Mouse (Mus musculus) neural tube, embryonic 15.5 days (tissue): ENCODE results near the gene Gabpb2. TPM values are rescaled to one million over a fixed set of nuclear protein-coding genes. Genes with fewer than 3 reads are reported as not detected.

Source experiments
- ATAC-seq: fragments of 200-750 bp; cut with Nextera tagmentation; 2 replicates; pipeline ENCODE4 v1.8.0; 2017; ENCODE audit warnings: mild to moderate bottlenecking, moderate TSS enrichment, moderate library complexity; ENCODE audit not compliant: low FRiP score
- H3K27ac ChIP-seq: fragments of 300-500 bp; sonication (generic); replicated peaks from 2 replicates; pipeline ENCODE4 v1.5.1; 2015; ENCODE audit warnings: mild to moderate bottlenecking, inconsistent platforms
- H3K27me3 ChIP-seq: fragments of 300-500 bp; sonication (generic); replicated peaks from 2 replicates; pipeline ENCODE4 v1.6.1; 2015; ENCODE audit warnings: inconsistent platforms
- H3K36me3 ChIP-seq: fragments of 300-500 bp; sonication (generic); 2 replicates; pipeline ENCODE4 v1.6.1; 2015; ENCODE audit warnings: inconsistent platforms
- H3K4me1 ChIP-seq: fragments of 300-500 bp; sonication (generic); 2 replicates; pipeline ENCODE4 v1.6.1; 2015; ENCODE audit warnings: inconsistent platforms
- H3K4me2 ChIP-seq: fragments of 300-500 bp; sonication (generic); 2 replicates; pipeline ENCODE4 v1.6.1; 2015; ENCODE audit warnings: inconsistent platforms, mild to moderate bottlenecking, moderate library complexity
- H3K4me3 ChIP-seq: fragments of 300-500 bp; sonication (generic); replicated peaks from 2 replicates; pipeline ENCODE4 v1.5.1; 2015; ENCODE audit warnings: mild to moderate bottlenecking, inconsistent platforms
- H3K9ac ChIP-seq: fragments of 300-500 bp; sonication (generic); replicated peaks from 2 replicates; pipeline ENCODE4 v1.6.1; 2015; ENCODE audit warnings: mild to moderate bottlenecking, inconsistent platforms
- H3K9me3 ChIP-seq: fragments of 300-500 bp; sonication (generic); replicated peaks from 2 replicates; pipeline ENCODE4 v1.6.1; 2016; ENCODE audit warnings: inconsistent platforms
- WGBS: fragments of 180-500 bp; shearing (Covaris S2); methylation state at CpG from one replicate; pipeline ENCODE4 v1.1.7; 2015; ENCODE audit warnings: mixed read lengths; 5-methylcytosine and 5-hydroxymethylcytosine counted together
- polyA plus RNA-seq: library from polyadenylated mRNA; unstranded; fragments of >200 nt; fragmentation: Nextera tagmentation; extraction: Ambion mirVana; gene quantifications from 2 replicates; pipeline ENCODE4 v1.2.1, GENCODE M21; 2015

The Gabpb2 gene
- polyA plus RNA-seq, 1 experiment from 2014 or later, result 2.8 TPM

- H3K27ac ChIP-seq, result no peak overlapping the region
Observed at GRCm38 (mm10) chr3:95163419-95164255, 54.1 kb downstream of the Gabpb2 start.

GRCm38 (mm10) chr3:95162345-95162628 is 55.4 kb downstream of the Gabpb2 start:
- ATAC-seq, result no peak
- H3K27me3 ChIP-seq, result peaks cover 4% of the 10 kb centered on the region; the same call in 1 of the 2 replicates
- H3K9ac ChIP-seq, result peak overlapping the region; percentile 59
- peaks cover 42% of the 10 kb centered on the region for H3K4me1 ChIP-seq
- peak overlapping the region; percentile 69 for H3K4me2 ChIP-seq
- H3K27ac ChIP-seq, result peak overlapping the region; percentile 74
- 10% methylated on average over 2 of the region's 2 CpGs for WGBS
- H3K9me3 ChIP-seq, result no peaks in the 10 kb centered on the region
- peak overlapping the region; percentile 69 for H3K4me3 ChIP-seq
- peaks cover 27% of the 10 kb centered on the region for H3K36me3 ChIP-seq

More at GRCm38 (mm10) chr3:95163419-95164255, 54.1 kb downstream of the Gabpb2 start:
- Histone ChIP-seq H3K4me2 (peak overlapping the region; percentile 69), H3K4me3 (no peak overlapping the region), H3K36me3 (peaks cover 40% of the 10 kb centered on the region), H3K4me1 (peaks cover 42% of the 10 kb centered on the region), H3K27me3 (peaks cover 14% of the 10 kb centered on the region), H3K9me3 (no peaks in the 10 kb centered on the region), H3K9ac (no peak overlapping the region)
- 52% methylated on average over 11 of the region's 11 CpGs for WGBS
- no peak for ATAC-seq

GRCm38 (mm10) chr3:95161618-95162344 is 55.9 kb downstream of the Gabpb2 start:
- ATAC-seq, result 0 out of 2 replicates have a peak, but pooled peaks have one; percentile 1
- WGBS, result 3% methylated on average over 9 of the region's 9 CpGs

GRCm38 (mm10) chr3:95161041-95161551 is 56.6 kb downstream of the Gabpb2 start:
- under 1% methylated on average over 30 of the region's 30 CpGs for WGBS
- Histone ChIP-seq H3K4me1 (peaks cover 42% of the 10 kb centered on the region), H3K9ac (peak overlapping the region; percentile 59), H3K36me3 (peaks cover 15% of the 10 kb centered on the region), H3K27ac (peak overlapping the region; percentile 74), H3K9me3 (no peaks in the 10 kb centered on the region), H3K4me2 (peak overlapping the region; percentile 69), H3K27me3 (no peaks in the 10 kb centered on the region), H3K4me3 (peak overlapping the region; percentile 69)
- ATAC-seq, result peak; percentile 19

More at GRCm38 (mm10) chr3:95161618-95162344, 55.9 kb downstream of the Gabpb2 start:
- Histone ChIP-seq H3K27me3 (no peaks in the 10 kb centered on the region), H3K27ac (peak overlapping the region; percentile 74), H3K9me3 (no peaks in the 10 kb centered on the region), H3K36me3 (peaks cover 22% of the 10 kb centered on the region), H3K4me2 (peak overlapping the region; percentile 69), H3K4me3 (peak overlapping the region; percentile 69), H3K4me1 (peaks cover 42% of the 10 kb centered on the region), H3K9ac (peak overlapping the region; percentile 59)

- no peaks in the 10 kb centered on the region for H3K9me3 ChIP-seq
- peak within 1 kb of the TSS; percentile 69 for H3K4me3 ChIP-seq
- H3K9ac ChIP-seq, result peak within 1 kb of the TSS; percentile 59
- peaks cover 8% of the 10 kb centered on the region for H3K36me3 ChIP-seq
- ATAC-seq, result peak; percentile 97
- peaks cover 42% of the 10 kb centered on the region for H3K4me1 ChIP-seq
- WGBS, result under 1% methylated on average over 64 of the region's 66 CpGs
- H3K27me3 ChIP-seq, result no peaks in the 10 kb centered on the region
- peak within 1 kb of the TSS; percentile 84 for H3K27ac ChIP-seq
- H3K4me2 ChIP-seq, result peak within 1 kb of the TSS; percentile 69
Observed at GRCm38 (mm10) chr3:95159987-95160963, 57.4 kb downstream of the Gabpb2 start, which contains the start of gene Sema6c. Gene Sema6c (plus strand): TSS chr3:95160457.

GRCm38 (mm10) chr3:95159511-95159986 is 58.2 kb downstream of the Gabpb2 start:
- Histone ChIP-seq H3K4me1 (peaks cover 40% of the 10 kb centered on the region), H3K9ac (peak overlapping the region; percentile 59), H3K27ac (peak overlapping the region; percentile 70), H3K4me2 (peak overlapping the region; percentile 69), H3K27me3 (no peaks in the 10 kb centered on the region), H3K36me3 (0 out of 2 replicates have a peak, but pooled peaks cover 3% of the 10 kb centered on the region), H3K9me3 (no peaks in the 10 kb centered on the region), H3K4me3 (peak overlapping the region; percentile 69)
- 13% methylated on average over 8 of the region's 8 CpGs for WGBS
- no peak for ATAC-seq

- H3K4me3 ChIP-seq, result no peak overlapping the region
- H3K4me1 ChIP-seq, result no peaks in the 10 kb centered on the region
- H3K4me2 ChIP-seq, result no peak overlapping the region
- no peak overlapping the region for H3K27ac ChIP-seq
- ATAC-seq, result no peak
- H3K9me3 ChIP-seq, result no peaks in the 10 kb centered on the region
- no peaks in the 10 kb centered on the region for H3K36me3 ChIP-seq
- 51% methylated on average over 4 of the region's 4 CpGs for WGBS
- H3K27me3 ChIP-seq, result no peaks in the 10 kb centered on the region
- no peak overlapping the region for H3K9ac ChIP-seq
Observed at GRCm38 (mm10) chr3:95153874-95154273, 63.8 kb downstream of the Gabpb2 start.

- H3K36me3 ChIP-seq, result no peaks in the 10 kb centered on the region
- H3K4me3 ChIP-seq, result no peak overlapping the region
- no peak overlapping the region for H3K9ac ChIP-seq
- H3K4me1 ChIP-seq, result no peaks in the 10 kb centered on the region
- no peak overlapping the region for H3K4me2 ChIP-seq
- 30% methylated on average over 3 of the region's 3 CpGs for WGBS
- H3K27me3 ChIP-seq, result no peaks in the 10 kb centered on the region
- no peak overlapping the region for H3K27ac ChIP-seq
- ATAC-seq, result no peak
- no peaks in the 10 kb centered on the region for H3K9me3 ChIP-seq
Observed at GRCm38 (mm10) chr3:95147924-95148323, 69.8 kb downstream of the Gabpb2 start.

GRCm38 (mm10) chr3:95142617-95143011 is 75.1 kb downstream of the Gabpb2 start:
- Histone ChIP-seq H3K4me3 (no peak overlapping the region), H3K9ac (no peak overlapping the region), H3K27ac (no peak overlapping the region), H3K4me1 (no peaks in the 10 kb centered on the region), H3K4me2 (no peak overlapping the region), H3K9me3 (no peaks in the 10 kb centered on the region), H3K27me3 (no peaks in the 10 kb centered on the region), H3K36me3 (peaks cover 19% of the 10 kb centered on the region)
- ATAC-seq, result peak; percentile 83
- WGBS, result 10% methylated on average over 5 of the region's 5 CpGs

GRCm38 (mm10) chr3:95141952-95142616 is 75.6 kb downstream of the Gabpb2 start, which contains the start of gene Tnfaip8l2:
Gene Tnfaip8l2 (minus strand): TSS chr3:95142360.
- Histone ChIP-seq H3K4me3 (no peak within 1 kb of the TSS), H3K27ac (no peak within 1 kb of the TSS), H3K9me3 (no peaks in the 10 kb centered on the region), H3K4me2 (no peak within 1 kb of the TSS), H3K27me3 (no peaks in the 10 kb centered on the region), H3K4me1 (no peaks in the 10 kb centered on the region), H3K9ac (no peak within 1 kb of the TSS), H3K36me3 (peaks cover 19% of the 10 kb centered on the region)
- 83% methylated on average over 10 of the region's 10 CpGs for WGBS
- no peak for ATAC-seq
